Comparison of ENCODE assay signal across 10 mouse cellular contexts in the genomic region with DNA sequence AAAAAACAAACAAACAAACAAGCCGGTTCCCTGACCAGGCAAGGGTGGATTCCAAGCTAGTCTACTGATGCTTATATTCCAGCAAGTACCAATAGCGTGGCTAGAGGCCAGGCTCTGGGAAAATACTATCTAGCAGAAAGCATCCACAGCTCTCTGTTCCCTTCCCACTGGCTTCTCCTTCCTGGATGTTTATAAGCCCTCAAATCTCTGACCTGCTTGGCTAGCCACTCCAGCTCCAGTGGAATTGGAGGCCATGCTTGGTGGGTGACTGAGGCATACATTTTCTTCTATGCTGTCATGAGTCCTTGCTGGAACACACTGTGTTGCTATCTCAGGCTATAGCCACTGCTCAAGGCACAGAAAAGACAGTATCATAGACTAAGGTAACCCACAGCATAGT. TPM values are rescaled to one million over a fixed set of nuclear protein-coding genes. Genes with fewer than 3 reads are reported as not detected.
DNase-seq lines count a peak whose midpoint lies in the region; ATAC-seq and TF ChIP-seq lines count a peak whose summit lies in the region.
"Had no signal": no experiment of that assay in that cellular context is flagged by ENCODE, and none has a peak within 500 bp of the region (broad histone marks: within the 10 kb centered on the region; RNA-seq: fewer than 3 reads in every experiment).

No protein-coding gene starts in this region.

- H3K9ac ChIP-seq in kidney, embryonic 15.5 days: no peak overlapping the region
- no peak overlapping the region for H3K9ac ChIP-seq in embryonic facial prominence, embryonic 15.5 days
- H3K9ac ChIP-seq in hindbrain, embryonic 14.5 days: peak overlapping the region; percentile 72
- H3K9ac ChIP-seq in midbrain, embryonic 15.5 days: peak overlapping the region; percentile 20

- TF ChIP-seq CTCF in kidney, adult 2 months (conservative IDR thresholded peaks at IDR 0.05; ENCODE audit: insufficient read depth, insufficient read length, low read depth, low read length): no peak

- ATAC-seq in kidney, embryonic 15.5 days (replicated peaks; ENCODE audit: low FRiP score): no peak
- ATAC-seq in embryonic facial prominence, embryonic 15.5 days (ENCODE audit: insufficient number of reproducible peaks, low FRiP score, low TSS enrichment, low read depth): no peak
- no peak for ATAC-seq in hindbrain, embryonic 14.5 days (ENCODE audit: low FRiP score)
- no peak for ATAC-seq in midbrain, embryonic 15.5 days (replicated peaks)

- H3K27ac ChIP-seq in kidney, embryonic 15.5 days: no peak overlapping the region
- no peak overlapping the region for H3K27ac ChIP-seq in kidney, adult 2 months (ENCODE audit: insufficient read depth, low read depth, low read length)
- no peak overlapping the region; the same call in 1 of the 2 replicates for H3K27ac ChIP-seq in embryonic facial prominence, embryonic 15.5 days (replicated peaks)
- H3K27ac ChIP-seq in hindbrain, embryonic 14.5 days: peak overlapping the region; percentile 52
- H3K27ac ChIP-seq in midbrain, embryonic 15.5 days: no peak overlapping the region

- H3K4me3 ChIP-seq in kidney, embryonic 15.5 days (replicated peaks): no peak overlapping the region
- H3K4me3 ChIP-seq in kidney, adult 2 months (ENCODE audit: insufficient read depth, low read depth, low read length): no peak overlapping the region; the same call in 1 of the 2 replicates
- peak overlapping the region; percentile 58; the same call in 1 of the 2 replicates for H3K4me3 ChIP-seq in embryonic facial prominence, embryonic 15.5 days (replicated peaks)
- peak overlapping the region; percentile 47 for H3K4me3 ChIP-seq in hindbrain, embryonic 14.5 days (replicated peaks; ENCODE audit: low read length)
- H3K4me3 ChIP-seq in midbrain, embryonic 15.5 days: peak overlapping the region; percentile 65

- H3K36me3 ChIP-seq in kidney, embryonic 15.5 days: peaks cover 41% of the 10 kb centered on the region
- H3K36me3 ChIP-seq in kidney, adult 2 months (ENCODE audit: control insufficient read depth, insufficient read depth, low read length): peaks cover 10% of the 10 kb centered on the region
- peaks cover 25% of the 10 kb centered on the region for H3K36me3 ChIP-seq in embryonic facial prominence, embryonic 15.5 days
- H3K36me3 ChIP-seq in hindbrain, embryonic 14.5 days (replicated peaks; ENCODE audit: control insufficient read depth, insufficient read depth): peaks cover 20% of the 10 kb centered on the region
- peaks cover 16% of the 10 kb centered on the region; the same call in 1 of the 2 replicates for H3K36me3 ChIP-seq in midbrain, embryonic 15.5 days (replicated peaks)

- no peaks in the 10 kb centered on the region for H3K9me3 ChIP-seq in kidney, embryonic 15.5 days (replicated peaks)
- peaks cover 5% of the 10 kb centered on the region; the same call in 1 of the 2 replicates for H3K9me3 ChIP-seq in embryonic facial prominence, embryonic 15.5 days (replicated peaks)
- no peaks in the 10 kb centered on the region for H3K9me3 ChIP-seq in hindbrain, embryonic 14.5 days (ENCODE audit: control insufficient read depth, low read length)
- no peaks in the 10 kb centered on the region for H3K9me3 ChIP-seq in midbrain, embryonic 15.5 days

- no peak for DNase-seq in kidney, adult 2 months
- no peak for DNase-seq in hindbrain, embryonic 14.5 days (ENCODE audit: low spot score)
- no peak for DNase-seq in embryo, embryonic 9.5 days (ENCODE audit: extremely low spot score)
- no peak for DNase-seq in testis, postnatal 10 days (ENCODE audit: low spot score)
- DNase-seq in urinary bladder, adult 18-20 months (ENCODE audit: low spot score in 2 of 2): no peak
- DNase-seq: heart, adult 18-20 months; spleen, adult 18-20 months had no signal

- H3K27me3 ChIP-seq in kidney, embryonic 15.5 days: no peaks in the 10 kb centered on the region
- no peaks in the 10 kb centered on the region for H3K27me3 ChIP-seq in kidney, adult 2 months (replicated peaks; ENCODE audit: control insufficient read depth, insufficient read depth, low read length)
- no peaks in the 10 kb centered on the region for H3K27me3 ChIP-seq in embryonic facial prominence, embryonic 15.5 days
- H3K27me3 ChIP-seq in hindbrain, embryonic 14.5 days (ENCODE audit: control insufficient read depth, insufficient read depth, low read length): no peaks in the 10 kb centered on the region
- no peaks in the 10 kb centered on the region for H3K27me3 ChIP-seq in midbrain, embryonic 15.5 days (replicated peaks)

- H3K4me1 ChIP-seq in kidney, embryonic 15.5 days: peaks cover 36% of the 10 kb centered on the region
- H3K4me1 ChIP-seq in kidney, adult 2 months (ENCODE audit: control insufficient read depth, insufficient read depth, low read length): peaks cover 30% of the 10 kb centered on the region
- peaks cover 32% of the 10 kb centered on the region for H3K4me1 ChIP-seq in embryonic facial prominence, embryonic 15.5 days
- H3K4me1 ChIP-seq in hindbrain, embryonic 14.5 days (replicated peaks; ENCODE audit: control insufficient read depth, insufficient read depth, low read length): peaks cover 18% of the 10 kb centered on the region
- H3K4me1 ChIP-seq in midbrain, embryonic 15.5 days: peaks cover 21% of the 10 kb centered on the region

- TF ChIP-seq POLR2A in kidney, adult 2 months (IDR thresholded peaks at IDR 0.05; ENCODE audit: low read depth, low read length): no peak

- WGBS in kidney, embryonic 15.5 days: 91% methylated on average over 2 of the region's 2 CpGs
- 75% methylated on average over 2 of the region's 2 CpGs for WGBS in kidney, adult 2 months
- 89% methylated on average over 2 of the region's 2 CpGs for WGBS in embryonic facial prominence, embryonic 15.5 days
- WGBS in hindbrain, embryonic 14.5 days: 69% methylated on average over 2 of the region's 2 CpGs
- WGBS in midbrain, embryonic 15.5 days: 91% methylated on average over 2 of the region's 2 CpGs

- 0 out of 2 replicates have a peak overlapping the region, but pooled peaks have one; percentile 82 for H3K4me2 ChIP-seq in kidney, embryonic 15.5 days
- H3K4me2 ChIP-seq in embryonic facial prominence, embryonic 15.5 days (replicated peaks): peak overlapping the region; percentile 88
- H3K4me2 ChIP-seq in hindbrain, embryonic 14.5 days (replicated peaks): peak overlapping the region; percentile 79
- H3K4me2 ChIP-seq in midbrain, embryonic 15.5 days: peak overlapping the region; percentile 77

RNA-seq across cellular contexts. Expression of gene Dbi, which starts 2.0 kb away (rescaled TPM):
- polyA plus RNA-seq in kidney, embryonic 15.5 days (2015; fragmentation: Nextera tagmentation; extraction: Ambion mirVana): 696 and 764 TPM in 2 replicates
- polyA plus RNA-seq in kidney, adult 2 months (2012; rRNA removed): 1,108 and 1,337 TPM in 2 replicates
- 797 and 816 TPM in 2 replicates for polyA plus RNA-seq in embryonic facial prominence, embryonic 15.5 days (2015; fragmentation: Nextera tagmentation; extraction: Ambion mirVana)
- 1,408 and 1,660 TPM in 2 replicates for polyA plus RNA-seq in hindbrain, embryonic 14.5 days (2014; fragmentation: Nextera tagmentation; extraction: Ambion mirVana)
- polyA plus RNA-seq in midbrain, embryonic 15.5 days (2015; fragmentation: Nextera tagmentation; extraction: Ambion mirVana): 798 and 903 TPM in 2 replicates

RNA-seq across cellular contexts. Expression of gene 3110009E18Rik, which starts 2.1 kb away (rescaled TPM):
- 19.7 and 22.1 TPM in 2 replicates for polyA plus RNA-seq in kidney, embryonic 15.5 days (2015; fragmentation: Nextera tagmentation; extraction: Ambion mirVana)
- 4.3 and 5.1 TPM in 2 replicates for polyA plus RNA-seq in kidney, adult 2 months (2012; rRNA removed)
- polyA plus RNA-seq in embryonic facial prominence, embryonic 15.5 days (2015; fragmentation: Nextera tagmentation; extraction: Ambion mirVana): 17.9 and 19.1 TPM in 2 replicates
- 14.5 and 16.3 TPM in 2 replicates for polyA plus RNA-seq in hindbrain, embryonic 14.5 days (2014; fragmentation: Nextera tagmentation; extraction: Ambion mirVana)
- polyA plus RNA-seq in midbrain, embryonic 15.5 days (2015; fragmentation: Nextera tagmentation; extraction: Ambion mirVana): 14.2 and 16.0 TPM in 2 replicates

RNA-seq across cellular contexts. Expression of gene Tmem37, which starts 45.0 kb away (rescaled TPM):
- polyA plus RNA-seq in kidney, embryonic 15.5 days (2015; fragmentation: Nextera tagmentation; extraction: Ambion mirVana): 51.3 and 53.6 TPM in 2 replicates
- polyA plus RNA-seq in kidney, adult 2 months (2012; rRNA removed): 232 and 266 TPM in 2 replicates
- 9.9 and 11.4 TPM in 2 replicates for polyA plus RNA-seq in embryonic facial prominence, embryonic 15.5 days (2015; fragmentation: Nextera tagmentation; extraction: Ambion mirVana)
- polyA plus RNA-seq in hindbrain, embryonic 14.5 days (2014; fragmentation: Nextera tagmentation; extraction: Ambion mirVana): 7.5 and 10.1 TPM in 2 replicates
- polyA plus RNA-seq in midbrain, embryonic 15.5 days (2015; fragmentation: Nextera tagmentation; extraction: Ambion mirVana): 7.6 and 9.6 TPM in 2 replicates

Comparison
In these comparisons a context has a peak if more than half of its experiments do, and no peak if none do; other contexts are left out.
1. H3K4me3 ChIP-seq: peak in embryonic facial prominence, embryonic 15.5 days (single experiment), hindbrain, embryonic 14.5 days (single experiment) and midbrain, embryonic 15.5 days (single experiment); none in kidney, embryonic 15.5 days (single experiment) and kidney, adult 2 months (single experiment).
2. H3K9ac ChIP-seq: peak in hindbrain, embryonic 14.5 days (single experiment) and midbrain, embryonic 15.5 days (single experiment); none in kidney, embryonic 15.5 days (single experiment) and embryonic facial prominence, embryonic 15.5 days (single experiment).
3. Peak in every context shown above with its lines, with median percentiles within 50 percentile points of each other: H3K4me2 ChIP-seq.